Mouse (Mus musculus): ENCODE measurements around the gene Ephb1. TPM values are rescaled to one million over a fixed set of nuclear protein-coding genes. Genes with fewer than 3 reads are reported as not detected.

Gene Ephb1
- polyA plus RNA-seq, 1 experiment from 2014 or later: 42.3 TPM

- H3K27me3 ChIP-seq: no peaks in the 10 kb centered on the region
- WGBS: 53% methylated on average over 8 of the region's 8 CpGs
- no peak overlapping the region for H3K4me3 ChIP-seq
- H3K27ac ChIP-seq (replicated peaks): no peak overlapping the region
- no peaks in the 10 kb centered on the region for H3K9me3 ChIP-seq
- H3K9ac ChIP-seq (replicated peaks): no peak overlapping the region
- ATAC-seq (replicated peaks): peak; percentile 21; the same call in 1 of the 2 replicates
- peaks cover 30% of the 10 kb centered on the region for H3K4me1 ChIP-seq
- no peak overlapping the region for H3K4me2 ChIP-seq (replicated peaks)
- no peaks in the 10 kb centered on the region for H3K36me3 ChIP-seq
Measured at GRCm38 (mm10) chr9:102298741-102299140, 55.8 kb downstream of the Ephb1 start.

GRCm38 (mm10) chr9:102297986-102298385, 56.5 kb downstream of the Ephb1 start:
- Histone ChIP-seq H3K4me2 (replicated peaks) (no peak overlapping the region), H3K27me3 (no peaks in the 10 kb centered on the region), H3K9ac (replicated peaks) (no peak overlapping the region), H3K36me3 (no peaks in the 10 kb centered on the region), H3K9me3 (no peaks in the 10 kb centered on the region), H3K4me3 (no peak overlapping the region), H3K27ac (replicated peaks) (peak overlapping the region; percentile 41), H3K4me1 (peaks cover 30% of the 10 kb centered on the region)
- ATAC-seq (replicated peaks): peak; percentile 85
- WGBS: 53% methylated on average over 5 of the region's 5 CpGs

DNA sequence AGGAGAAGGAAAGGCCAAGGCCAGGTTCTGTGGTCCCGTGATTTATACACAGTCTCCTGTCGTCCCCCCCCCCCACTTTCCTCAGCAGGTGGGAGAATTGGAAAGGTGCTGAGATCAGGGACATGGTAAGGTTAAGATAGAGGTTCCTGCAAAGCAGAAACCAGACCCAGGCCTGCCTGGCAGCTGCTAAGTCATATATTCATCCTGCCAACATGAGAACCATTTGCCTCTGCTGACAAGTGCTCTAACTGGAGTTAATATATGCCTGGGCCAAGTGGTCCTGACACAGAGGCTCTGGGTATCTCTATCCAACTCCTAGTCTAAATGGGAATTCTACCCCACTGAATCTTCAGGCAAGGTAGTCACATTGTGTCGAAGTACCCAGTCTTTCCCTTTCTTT, 57.3 kb downstream of the Ephb1 start:
- Histone ChIP-seq H3K27ac (replicated peaks) (0 out of 2 replicates have a peak overlapping the region, but pooled peaks have one; percentile 41), H3K4me2 (replicated peaks) (no peak overlapping the region), H3K4me1 (peaks cover 30% of the 10 kb centered on the region), H3K4me3 (no peak overlapping the region), H3K9ac (replicated peaks) (no peak overlapping the region), H3K36me3 (no peaks in the 10 kb centered on the region), H3K9me3 (no peaks in the 10 kb centered on the region), H3K27me3 (no peaks in the 10 kb centered on the region)
- 82% methylated on average over 3 of the region's 3 CpGs for WGBS
- ATAC-seq (replicated peaks): no peak

- WGBS: 98% methylated on average over 3 of the region's 3 CpGs
- Histone ChIP-seq H3K27ac (replicated peaks) (no peak overlapping the region), H3K4me1 (peaks cover 30% of the 10 kb centered on the region), H3K9ac (replicated peaks) (no peak overlapping the region), H3K4me2 (replicated peaks) (no peak overlapping the region), H3K27me3 (no peaks in the 10 kb centered on the region), H3K36me3 (no peaks in the 10 kb centered on the region), H3K9me3 (no peaks in the 10 kb centered on the region), H3K4me3 (no peak overlapping the region)
- no peak for ATAC-seq (replicated peaks)
Measured at GRCm38 (mm10) chr9:102293605-102294004, 60.9 kb downstream of the Ephb1 start.

- WGBS: 77% methylated on average over 3 of the region's 3 CpGs
- no peaks in the 10 kb centered on the region for H3K9me3 ChIP-seq
- no peak overlapping the region for H3K4me3 ChIP-seq
Measured at GRCm38 (mm10) chr9:102291230-102291629, 63.3 kb downstream of the Ephb1 start.

GRCm38 (mm10) chr9:102288356-102288755, 66.1 kb downstream of the Ephb1 start:
- Histone ChIP-seq H3K27ac (replicated peaks) (no peak overlapping the region), H3K4me2 (replicated peaks) (no peak overlapping the region), H3K36me3 (no peaks in the 10 kb centered on the region), H3K4me1 (peaks cover 20% of the 10 kb centered on the region), H3K9ac (replicated peaks) (no peak overlapping the region), H3K27me3 (no peaks in the 10 kb centered on the region), H3K9me3 (no peaks in the 10 kb centered on the region), H3K4me3 (no peak overlapping the region)
- 79% methylated on average over 3 of the region's 3 CpGs for WGBS
- no peak for ATAC-seq (replicated peaks)

More at GRCm38 (mm10) chr9:102291230-102291629, 63.3 kb downstream of the Ephb1 start:
- no peak for ATAC-seq (replicated peaks)
- H3K9ac ChIP-seq (replicated peaks): no peak overlapping the region
- H3K27ac ChIP-seq (replicated peaks): no peak overlapping the region
- H3K4me2 ChIP-seq (replicated peaks): no peak overlapping the region
- peaks cover 29% of the 10 kb centered on the region for H3K4me1 ChIP-seq
- H3K27me3 ChIP-seq: no peaks in the 10 kb centered on the region
- no peaks in the 10 kb centered on the region for H3K36me3 ChIP-seq

- Histone ChIP-seq H3K4me3 (no peak overlapping the region), H3K27ac (replicated peaks) (no peak overlapping the region), H3K27me3 (peaks cover 2% of the 10 kb centered on the region; the same call in 1 of the 2 replicates), H3K9me3 (no peaks in the 10 kb centered on the region), H3K9ac (replicated peaks) (no peak overlapping the region), H3K36me3 (no peaks in the 10 kb centered on the region), H3K4me2 (replicated peaks) (no peak overlapping the region), H3K4me1 (peaks cover 10% of the 10 kb centered on the region)
- WGBS: 69% methylated on average over 3 of the region's 3 CpGs
- ATAC-seq (replicated peaks): no peak
Measured at GRCm38 (mm10) chr9:102275931-102276330, 78.6 kb downstream of the Ephb1 start.

GRCm38 (mm10) chr9:102274016-102274415, 80.5 kb downstream of the Ephb1 start:
- Histone ChIP-seq H3K4me3 (no peak overlapping the region), H3K4me1 (peaks cover 17% of the 10 kb centered on the region), H3K27ac (replicated peaks) (no peak overlapping the region), H3K4me2 (replicated peaks) (no peak overlapping the region), H3K9ac (replicated peaks) (no peak overlapping the region), H3K27me3 (peaks cover 5% of the 10 kb centered on the region; the same call in 1 of the 2 replicates), H3K36me3 (no peaks in the 10 kb centered on the region), H3K9me3 (no peaks in the 10 kb centered on the region)
- WGBS: 75% methylated on average over 8 of the region's 8 CpGs
- no peak for ATAC-seq (replicated peaks)

DNA sequence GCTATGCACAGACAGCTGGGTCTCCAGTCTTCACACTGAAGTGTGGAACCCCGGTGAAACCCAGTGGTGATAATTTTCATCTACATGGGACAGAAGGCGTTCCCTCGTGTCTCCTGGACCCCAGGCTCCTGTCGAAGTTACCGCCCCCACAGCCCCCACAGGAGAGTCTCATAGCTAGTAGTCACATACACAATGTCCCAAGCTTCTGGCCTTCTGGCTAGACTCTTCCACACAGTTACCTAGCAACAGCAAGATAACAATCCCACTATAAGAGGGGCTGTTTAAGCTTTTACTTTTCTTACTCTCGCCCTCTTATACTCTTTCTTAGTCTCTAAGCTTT, 81.1 kb downstream of the Ephb1 start:
- H3K4me2 ChIP-seq (replicated peaks): no peak overlapping the region
- 71% methylated on average over 6 of the region's 6 CpGs for WGBS
- H3K27ac ChIP-seq (replicated peaks): no peak overlapping the region
- H3K4me1 ChIP-seq: peaks cover 20% of the 10 kb centered on the region
- no peaks in the 10 kb centered on the region for H3K36me3 ChIP-seq
- peaks cover 5% of the 10 kb centered on the region; the same call in 1 of the 2 replicates for H3K27me3 ChIP-seq
- ATAC-seq (replicated peaks): no peak
- H3K9ac ChIP-seq (replicated peaks): no peak overlapping the region
- no peaks in the 10 kb centered on the region for H3K9me3 ChIP-seq
- H3K4me3 ChIP-seq: no peak overlapping the region

DNA sequence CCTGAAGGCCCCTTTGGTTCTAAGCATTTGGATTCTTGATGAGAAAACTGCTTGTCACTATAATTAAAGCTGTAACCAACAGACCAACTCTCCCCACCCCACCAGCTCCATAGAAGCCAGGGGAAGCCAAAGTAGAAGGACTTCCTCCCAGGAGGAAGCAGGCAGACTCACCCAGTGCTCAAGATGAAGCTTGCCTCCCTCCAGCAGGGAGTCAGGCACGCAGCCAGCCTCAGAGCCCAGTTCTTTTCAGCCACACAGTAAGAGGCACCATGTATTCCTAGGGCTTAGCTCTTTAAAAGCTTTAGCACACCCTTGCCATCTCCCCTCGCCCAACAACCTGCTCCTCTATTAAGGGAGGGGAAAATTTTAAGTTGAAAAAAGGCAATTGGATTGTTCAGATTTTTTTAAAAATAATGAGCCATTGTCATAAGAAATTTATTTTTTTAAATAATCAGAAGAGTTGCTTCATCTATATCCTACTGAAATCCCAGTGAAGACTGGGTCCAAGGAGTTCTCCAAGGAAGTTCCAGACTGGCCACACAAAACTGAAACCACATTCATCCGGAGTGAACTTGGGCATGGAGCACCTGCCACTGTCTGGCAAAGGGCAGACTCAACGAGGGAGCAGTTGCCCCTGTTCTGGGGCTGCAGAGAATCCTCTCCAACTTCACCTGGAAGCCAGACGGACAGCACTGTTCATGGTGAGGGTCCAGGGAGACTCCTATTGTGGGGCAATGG, 81.6 kb downstream of the Ephb1 start:
- WGBS: 71% methylated on average over 5 of the region's 5 CpGs

DNA sequence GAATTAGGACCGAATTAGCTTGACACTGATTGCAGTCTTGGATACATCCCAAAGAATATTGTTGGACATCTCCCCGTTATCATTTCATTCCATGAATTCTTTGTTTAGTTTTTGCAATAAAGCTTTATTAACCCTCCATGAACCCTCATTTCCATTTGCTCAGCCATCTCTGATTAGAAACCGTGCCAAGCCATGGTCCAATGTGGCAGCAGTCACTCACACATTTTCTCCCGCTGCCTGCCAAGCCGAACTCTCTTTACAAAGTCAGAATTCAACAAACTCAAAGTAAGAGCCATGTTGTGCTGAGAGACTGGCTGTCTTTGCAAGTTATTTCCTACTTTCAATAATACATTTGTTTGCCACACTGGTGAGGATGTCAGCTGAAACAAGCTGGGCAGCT, 84.0 kb downstream of the Ephb1 start:
- H3K9me3 ChIP-seq: no peaks in the 10 kb centered on the region
- H3K27me3 ChIP-seq: peaks cover 7% of the 10 kb centered on the region; the same call in 1 of the 2 replicates
- no peak overlapping the region for H3K4me3 ChIP-seq
- no peak overlapping the region for H3K27ac ChIP-seq (replicated peaks)
- no peak overlapping the region for H3K9ac ChIP-seq (replicated peaks)
- H3K36me3 ChIP-seq: no peaks in the 10 kb centered on the region
- WGBS: 51% methylated on average over 5 of the region's 5 CpGs
- H3K4me1 ChIP-seq: peaks cover 31% of the 10 kb centered on the region
- no peak overlapping the region for H3K4me2 ChIP-seq (replicated peaks)
- ATAC-seq (replicated peaks): no peak

More for the DNA sequence above, 81.6 kb downstream of the Ephb1 start:
- Histone ChIP-seq H3K4me1 (peaks cover 26% of the 10 kb centered on the region), H3K4me2 (replicated peaks) (no peak overlapping the region), H3K27me3 (peaks cover 5% of the 10 kb centered on the region; the same call in 1 of the 2 replicates), H3K9me3 (no peaks in the 10 kb centered on the region), H3K4me3 (no peak overlapping the region), H3K9ac (replicated peaks) (no peak overlapping the region), H3K36me3 (no peaks in the 10 kb centered on the region), H3K27ac (replicated peaks) (no peak overlapping the region)
- no peak for ATAC-seq (replicated peaks)

DNA sequence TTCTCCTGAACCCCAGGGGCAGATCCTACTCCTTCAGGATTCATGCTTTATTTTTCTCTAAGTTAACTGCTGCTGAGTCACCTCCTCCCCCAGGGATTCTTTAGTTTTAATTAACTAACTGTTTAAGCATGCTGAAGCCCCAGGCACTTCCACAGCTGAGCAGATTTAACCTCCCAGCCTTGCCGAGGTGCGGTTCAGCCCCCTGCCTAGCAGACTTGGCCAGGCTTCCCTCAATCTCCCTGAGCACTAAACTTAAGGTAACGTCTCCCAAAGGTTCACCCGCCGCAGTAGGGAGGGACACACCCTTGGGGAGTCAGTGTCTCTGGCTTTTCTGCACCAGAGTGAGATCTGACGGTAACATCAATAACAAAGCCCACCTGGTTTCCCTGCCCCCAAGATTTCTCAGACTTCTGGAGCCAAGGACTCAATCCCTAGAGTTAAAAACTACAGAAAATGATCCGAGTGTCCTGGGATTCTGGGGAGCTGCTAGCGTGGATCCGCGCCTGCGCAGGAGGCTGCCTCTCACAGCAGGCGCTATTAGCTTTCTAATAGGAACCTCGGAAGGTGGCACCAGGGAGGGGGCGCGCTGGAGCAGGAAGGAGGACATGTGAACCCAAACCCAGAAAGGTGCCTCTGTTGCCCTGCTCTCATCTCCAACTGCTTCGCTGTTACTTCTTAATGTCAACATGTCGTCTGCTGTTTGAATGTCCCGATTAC, 87.0 kb downstream of the Ephb1 start:
- H3K9me3 ChIP-seq: no peaks in the 10 kb centered on the region
- no peaks in the 10 kb centered on the region for H3K36me3 ChIP-seq
- H3K9ac ChIP-seq (replicated peaks): no peak overlapping the region
- peaks cover 43% of the 10 kb centered on the region for H3K4me1 ChIP-seq
- no peak overlapping the region for H3K27ac ChIP-seq (replicated peaks)
- H3K27me3 ChIP-seq: peaks cover 8% of the 10 kb centered on the region; the same call in 1 of the 2 replicates
- WGBS: 4% methylated on average over 18 of the region's 18 CpGs
- peak overlapping the region; percentile 36 for H3K4me2 ChIP-seq (replicated peaks)
- peak overlapping the region; percentile 16 for H3K4me3 ChIP-seq
- peak; percentile 49; the same call in 1 of the 2 replicates for ATAC-seq (replicated peaks)

Data from forebrain, embryonic 15.5 days (tissue).